Comparison of ENCODE assay signal across 8 mouse cellular contexts in the genomic region with DNA sequence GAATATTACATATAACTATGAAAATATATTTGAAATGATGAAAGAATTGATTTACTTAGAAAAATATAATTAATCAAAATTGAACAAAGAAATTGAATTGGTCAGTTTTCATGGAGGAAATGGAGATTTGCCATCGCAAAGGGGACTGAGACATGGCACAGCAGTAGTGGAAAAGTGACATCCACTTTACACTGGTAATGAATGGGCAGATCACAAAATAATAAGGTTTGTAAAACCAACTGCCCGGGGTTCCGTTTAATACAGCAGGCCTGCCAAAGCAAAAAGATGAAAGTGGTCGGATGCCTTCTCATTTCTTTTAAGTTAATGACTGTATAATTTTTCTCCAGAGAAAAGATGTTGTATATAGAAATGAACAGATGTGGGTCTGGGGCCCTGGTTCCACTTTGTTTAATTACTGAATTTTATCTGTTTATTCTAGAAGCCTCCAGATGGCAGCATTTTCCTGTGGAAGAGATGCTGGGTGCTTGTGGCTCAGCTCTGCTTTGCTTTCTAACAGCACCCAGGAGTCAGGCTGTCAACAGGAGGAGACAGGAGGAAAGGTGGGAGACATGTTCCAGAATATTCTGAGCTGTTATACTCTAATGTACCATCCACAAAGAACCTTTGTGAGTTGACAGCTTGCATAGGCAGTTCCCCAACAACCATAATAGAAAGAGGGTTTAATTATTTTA.
A peak's percentile ranks its signal among the peaks of the same experiment; 100 is the strongest.
DNase-seq lines count a peak whose midpoint lies in the region.

No protein-coding gene starts in this region.

- intact Hi-C loops in gastrocnemius, postnatal 14 days (cut with DNase I; ENCODE audit: low total_unique reads), result no loop called here

- peak; percentile 4 for DNase-seq in urinary bladder, postnatal 25 days (ENCODE audit: low spot score)
- DNase-seq in urinary bladder, postnatal 4 days (ENCODE audit: low spot score in 2 of 2), result no peak
- DNase-seq in cerebellum, adult 9-11 months, result peak; percentile 53
- peak; percentile 13 for DNase-seq in gastrocnemius, postnatal 14 days
- peak; percentile 44 to 56 for DNase-seq in kidney, postnatal 36 days
- peak; percentile 30 for DNase-seq in mesoderm, embryonic 11.5 days (ENCODE audit: low read depth, low spot score)
- no peak for DNase-seq in thymus, adult 18-20 months
- DNase-seq in thymus, postnatal 0 days (ENCODE audit: low spot score), result no peak

Comparison
In these comparisons a context has a peak if more than half of its experiments do, and no peak if none do; other contexts are left out.
1. DNase-seq: peak in urinary bladder, postnatal 25 days (single experiment), cerebellum, adult 9-11 months (single experiment), gastrocnemius, postnatal 14 days (single experiment), kidney, postnatal 36 days (2 of 2) and mesoderm, embryonic 11.5 days (single experiment); none in urinary bladder, postnatal 4 days (0 of 2), thymus, adult 18-20 months (0 of 2) and thymus, postnatal 0 days (single experiment).